Mouse (Mus musculus): ENCODE measurements around the gene Raet1e. TPM values are rescaled to one million over a fixed set of nuclear protein-coding genes. Genes with fewer than 3 reads are reported as not detected.
"Not testable (repeated sequence)": the region's sequence is repeated elsewhere in the genome, so short reads cannot be mapped to it uniquely, and the experiment has no call there.

Gene Raet1e
- polyA plus RNA-seq, 1 experiment from 2014 or later = 2.7 TPM

GRCm38 (mm10) chr10:22167061-22167460, 8.7 kb downstream of the Raet1e start:
- H3K4me2 ChIP-seq (ENCODE audit: low read length); ATAC-seq (ENCODE audit: insufficient number of reproducible peaks, insufficient read depth, low FRiP score, low read depth); H3K36me3 ChIP-seq (ENCODE audit: control insufficient read depth, insufficient read depth, low read length); H3K27ac ChIP-seq (replicated peaks in 1 of 2; ENCODE audit: control insufficient read depth in 1 of 2, insufficient read depth in 1 of 2, low read depth in 2 of 2, low read length in 2 of 2); H3K27me3 ChIP-seq (ENCODE audit: control insufficient read depth, insufficient read depth, low read length); H3K9ac ChIP-seq (ENCODE audit: low read length); H3K4me3 ChIP-seq (ENCODE audit: control insufficient read depth in 1 of 2, insufficient read depth in 1 of 2, low read depth in 1 of 2, low read length in 2 of 2); H3K9me3 ChIP-seq (ENCODE audit: control insufficient read depth, low read length); H3K4me1 ChIP-seq (ENCODE audit: control insufficient read depth in 2 of 2, insufficient read depth in 2 of 2, low read length in 2 of 2): not testable (repeated sequence)
- whole genome bisulfite sequencing = 75% methylated on average over 1 of the region's 1 CpGs

- not testable (repeated sequence) for H3K36me3 ChIP-seq (ENCODE audit: control insufficient read depth, insufficient read depth, low read length); H3K9ac ChIP-seq (ENCODE audit: low read length); H3K27me3 ChIP-seq (ENCODE audit: control insufficient read depth, insufficient read depth, low read length); H3K9me3 ChIP-seq (ENCODE audit: control insufficient read depth, low read length); H3K4me2 ChIP-seq (ENCODE audit: low read length); H3K27ac ChIP-seq (replicated peaks in 1 of 2; ENCODE audit: control insufficient read depth in 1 of 2, insufficient read depth in 1 of 2, low read depth in 2 of 2, low read length in 2 of 2); H3K4me3 ChIP-seq (ENCODE audit: control insufficient read depth in 1 of 2, insufficient read depth in 1 of 2, low read depth in 1 of 2, low read length in 2 of 2); H3K4me1 ChIP-seq (ENCODE audit: control insufficient read depth in 2 of 2, insufficient read depth in 2 of 2, low read length in 2 of 2); ATAC-seq (ENCODE audit: insufficient number of reproducible peaks, insufficient read depth, low FRiP score, low read depth)
Measured at GRCm38 (mm10) chr10:22169116-22169515, 10.7 kb downstream of the Raet1e start.

- not testable (repeated sequence) for H3K27me3 ChIP-seq (ENCODE audit: control insufficient read depth, insufficient read depth, low read length); H3K27ac ChIP-seq (replicated peaks in 1 of 2; ENCODE audit: control insufficient read depth in 1 of 2, insufficient read depth in 1 of 2, low read depth in 2 of 2, low read length in 2 of 2); H3K9ac ChIP-seq (ENCODE audit: low read length); H3K36me3 ChIP-seq (ENCODE audit: control insufficient read depth, insufficient read depth, low read length); ATAC-seq (ENCODE audit: insufficient number of reproducible peaks, insufficient read depth, low FRiP score, low read depth); H3K4me1 ChIP-seq (ENCODE audit: control insufficient read depth in 2 of 2, insufficient read depth in 2 of 2, low read length in 2 of 2); H3K9me3 ChIP-seq (ENCODE audit: control insufficient read depth, low read length)
- H3K4me2 ChIP-seq (ENCODE audit: low read length) = peak overlapping the region; percentile 44
- peak overlapping the region in 1 of 2 experiments; percentile 13; a peak in 3 of 4 replicates for H3K4me3 ChIP-seq (ENCODE audit: control insufficient read depth in 1 of 2, insufficient read depth in 1 of 2, low read depth in 1 of 2, low read length in 2 of 2)
- 55% methylated on average over 4 of the region's 5 CpGs for WGBS
Measured at GRCm38 (mm10) chr10:22172431-22173334, 14.3 kb downstream of the Raet1e start.

GRCm38 (mm10) chr10:22173335-22174189, 15.2 kb downstream of the Raet1e start:
- not testable (repeated sequence) for H3K27me3 ChIP-seq (ENCODE audit: control insufficient read depth, insufficient read depth, low read length); H3K9me3 ChIP-seq (ENCODE audit: control insufficient read depth, low read length); H3K9ac ChIP-seq (ENCODE audit: low read length); H3K4me1 ChIP-seq (ENCODE audit: control insufficient read depth in 2 of 2, insufficient read depth in 2 of 2, low read length in 2 of 2); H3K27ac ChIP-seq (replicated peaks in 1 of 2; ENCODE audit: control insufficient read depth in 1 of 2, insufficient read depth in 1 of 2, low read depth in 2 of 2, low read length in 2 of 2); H3K36me3 ChIP-seq (ENCODE audit: control insufficient read depth, insufficient read depth, low read length)
- H3K4me2 ChIP-seq (ENCODE audit: low read length) = peak overlapping the region; percentile 44
- H3K4me3 ChIP-seq (ENCODE audit: control insufficient read depth in 1 of 2, insufficient read depth in 1 of 2, low read depth in 1 of 2, low read length in 2 of 2) = peak overlapping the region in 1 of 2 experiments; percentile 13; a peak in 3 of 4 replicates
- peak; percentile 39; the same call in 1 of the 2 replicates for ATAC-seq (ENCODE audit: insufficient number of reproducible peaks, insufficient read depth, low FRiP score, low read depth)
- 12% methylated on average over 11 of the region's 17 CpGs for WGBS

- H3K4me2 ChIP-seq (ENCODE audit: low read length); ATAC-seq (ENCODE audit: insufficient number of reproducible peaks, insufficient read depth, low FRiP score, low read depth); H3K9me3 ChIP-seq (ENCODE audit: control insufficient read depth, low read length); H3K27ac ChIP-seq (replicated peaks in 1 of 2; ENCODE audit: control insufficient read depth in 1 of 2, insufficient read depth in 1 of 2, low read depth in 2 of 2, low read length in 2 of 2); H3K9ac ChIP-seq (ENCODE audit: low read length); H3K36me3 ChIP-seq (ENCODE audit: control insufficient read depth, insufficient read depth, low read length); H3K4me1 ChIP-seq (ENCODE audit: control insufficient read depth in 2 of 2, insufficient read depth in 2 of 2, low read length in 2 of 2); H3K27me3 ChIP-seq (ENCODE audit: control insufficient read depth, insufficient read depth, low read length); H3K4me3 ChIP-seq (ENCODE audit: control insufficient read depth in 1 of 2, insufficient read depth in 1 of 2, low read depth in 1 of 2, low read length in 2 of 2): not testable (repeated sequence)
- WGBS = 72% methylated on average over 2 of the region's 2 CpGs
Measured at GRCm38 (mm10) chr10:22174190-22174487, 15.8 kb downstream of the Raet1e start.

GRCm38 (mm10) chr10:22176515-22176914, 18.1 kb downstream of the Raet1e start:
- 72% methylated on average over 2 of the region's 2 CpGs for WGBS
- not testable (repeated sequence) for H3K9ac ChIP-seq (ENCODE audit: low read length)

GRCm38 (mm10) chr10:22191035-22191434, 32.7 kb downstream of the Raet1e start:
- H3K4me2 ChIP-seq (ENCODE audit: low read length); H3K9me3 ChIP-seq (ENCODE audit: control insufficient read depth, low read length); H3K4me1 ChIP-seq (ENCODE audit: control insufficient read depth in 2 of 2, insufficient read depth in 2 of 2, low read length in 2 of 2); ATAC-seq (ENCODE audit: insufficient number of reproducible peaks, insufficient read depth, low FRiP score, low read depth); H3K27me3 ChIP-seq (ENCODE audit: control insufficient read depth, insufficient read depth, low read length); H3K9ac ChIP-seq (ENCODE audit: low read length); H3K27ac ChIP-seq (replicated peaks in 1 of 2; ENCODE audit: control insufficient read depth in 1 of 2, insufficient read depth in 1 of 2, low read depth in 2 of 2, low read length in 2 of 2); H3K4me3 ChIP-seq (ENCODE audit: control insufficient read depth in 1 of 2, insufficient read depth in 1 of 2, low read depth in 1 of 2, low read length in 2 of 2); H3K36me3 ChIP-seq (ENCODE audit: control insufficient read depth, insufficient read depth, low read length): not testable (repeated sequence)
- 3% methylated on average over 7 of the region's 10 CpGs for WGBS

More at GRCm38 (mm10) chr10:22176515-22176914, 18.1 kb downstream of the Raet1e start:
- ATAC-seq (ENCODE audit: insufficient number of reproducible peaks, insufficient read depth, low FRiP score, low read depth); H3K4me3 ChIP-seq (ENCODE audit: control insufficient read depth in 1 of 2, insufficient read depth in 1 of 2, low read depth in 1 of 2, low read length in 2 of 2); H3K4me1 ChIP-seq (ENCODE audit: control insufficient read depth in 2 of 2, insufficient read depth in 2 of 2, low read length in 2 of 2); H3K9me3 ChIP-seq (ENCODE audit: control insufficient read depth, low read length); H3K36me3 ChIP-seq (ENCODE audit: control insufficient read depth, insufficient read depth, low read length); H3K27ac ChIP-seq (replicated peaks in 1 of 2; ENCODE audit: control insufficient read depth in 1 of 2, insufficient read depth in 1 of 2, low read depth in 2 of 2, low read length in 2 of 2); H3K27me3 ChIP-seq (ENCODE audit: control insufficient read depth, insufficient read depth, low read length); H3K4me2 ChIP-seq (ENCODE audit: low read length): not testable (repeated sequence)

Data from heart, embryonic 14.5 days (tissue).